Mouse (Mus musculus): Measurements from ENCODE around the gene Stab2. TPM values are rescaled to one million over a fixed set of nuclear protein-coding genes. Genes with fewer than 3 reads are reported as not detected.
A peak's percentile ranks its signal among the peaks of the same experiment; 100 is the strongest.

Gene Stab2
- 0.14 and 0.19 TPM in 2 replicates for polyA plus RNA-seq (2016; fragmentation: Nextera tagmentation; extraction: Ambion mirVana)

DNA sequence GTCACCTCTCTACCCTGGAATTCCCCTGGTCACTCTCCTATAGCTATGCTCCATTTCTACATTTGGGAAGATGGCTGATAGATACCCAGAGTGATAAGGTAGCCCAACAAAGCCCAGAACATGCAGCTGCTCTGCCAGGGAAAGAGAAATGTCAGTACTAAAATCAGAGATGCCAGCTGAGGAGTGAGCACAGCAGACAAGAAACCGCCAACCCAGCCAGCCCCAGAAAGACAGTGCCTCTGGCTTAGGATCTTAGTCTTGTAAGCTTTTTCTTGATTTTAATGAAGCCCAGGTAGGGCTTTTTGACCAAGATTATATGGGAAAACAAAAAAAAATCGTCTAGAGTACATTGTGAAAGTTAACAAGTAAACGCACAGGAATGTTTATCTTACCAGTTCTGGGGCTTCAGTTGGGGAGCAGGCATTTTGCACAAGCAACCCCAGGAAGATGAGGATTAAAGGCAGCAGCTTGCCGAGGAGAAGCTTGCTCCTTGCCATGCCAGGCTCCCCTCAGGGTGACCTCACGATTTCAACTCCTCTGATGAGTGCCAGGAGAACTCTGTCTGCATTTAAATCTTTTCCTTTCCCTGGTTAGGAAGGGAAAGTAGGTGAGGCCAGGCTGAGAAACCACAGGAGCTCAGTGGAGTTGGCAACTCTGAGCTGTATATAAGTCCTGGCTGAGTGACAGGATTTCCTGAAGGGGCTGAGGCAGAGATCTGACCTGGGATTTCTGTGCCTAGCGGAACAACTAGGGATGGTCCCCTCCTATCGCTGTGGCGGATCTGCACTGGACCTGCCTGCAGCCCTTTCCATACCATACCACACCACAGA is at the start of gene Stab2:
Gene Stab2 (minus strand): TSS at position 641 of the 830 bp plus-strand sequence.
- no peaks in the 10 kb centered on the region for H3K9me3 ChIP-seq (replicated peaks)
- 75% methylated on average over 8 of the region's 8 CpGs for WGBS
- no peaks in the 10 kb centered on the region for H3K4me1 ChIP-seq
- no peaks in the 10 kb centered on the region for H3K27me3 ChIP-seq (ENCODE audit: low read depth, poor library complexity, severe bottlenecking)
- no peak within 1 kb of the TSS for H3K4me3 ChIP-seq
- H3K27ac ChIP-seq (replicated peaks): no peak within 1 kb of the TSS
- H3K36me3 ChIP-seq: no peaks in the 10 kb centered on the region
- no peak for DNase-seq (ENCODE audit: low spot score)

DNA sequence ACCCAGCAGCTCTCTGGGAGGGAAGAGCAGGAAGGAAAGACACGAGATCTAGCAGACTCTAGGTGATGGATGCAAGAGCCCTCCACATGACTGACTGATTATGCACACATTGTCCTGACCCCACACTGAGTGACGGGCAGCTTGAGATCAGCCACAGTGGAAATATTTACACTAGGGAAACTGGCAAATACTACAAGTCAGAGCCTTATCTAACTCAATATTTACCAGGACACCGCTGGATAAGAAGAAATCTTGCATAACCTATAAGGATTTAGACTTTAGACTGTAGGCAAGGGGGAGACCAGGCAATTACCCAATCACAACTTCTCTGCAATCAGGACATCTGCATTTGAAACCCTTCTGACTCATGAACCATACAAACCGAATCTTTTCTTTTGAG is 43.9 kb upstream of the Stab2 start:
- no peak overlapping the region; the same call in 1 of the 2 replicates for H3K27ac ChIP-seq (replicated peaks)
- no peaks in the 10 kb centered on the region for H3K9me3 ChIP-seq (replicated peaks)
- no peaks in the 10 kb centered on the region for H3K36me3 ChIP-seq
- H3K27me3 ChIP-seq (ENCODE audit: low read depth, poor library complexity, severe bottlenecking): peaks cover 26% of the 10 kb centered on the region
- DNase-seq (ENCODE audit: low spot score): no peak
- 76% methylated on average over 4 of the region's 4 CpGs for WGBS
- H3K4me3 ChIP-seq: no peak overlapping the region
- H3K4me1 ChIP-seq: peaks cover 7% of the 10 kb centered on the region

DNA sequence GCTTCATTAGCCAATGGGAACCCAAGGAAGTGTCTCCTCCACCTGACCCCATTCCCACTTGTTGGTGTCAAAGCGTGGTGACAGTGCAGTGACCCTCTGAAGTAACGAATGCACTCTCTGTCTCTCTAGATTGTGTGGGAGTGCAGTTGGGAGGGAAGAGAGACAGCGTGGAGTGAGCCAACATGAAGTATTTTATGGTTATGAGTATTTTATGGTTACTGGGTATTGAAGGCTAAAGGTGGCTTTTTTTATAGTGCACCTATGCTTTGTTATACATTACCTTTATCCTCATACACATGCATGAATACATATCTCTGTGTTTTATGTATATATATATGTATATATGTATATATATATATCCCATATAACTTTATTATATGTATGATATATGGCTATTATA is 41.4 kb upstream of the Stab2 start:
- WGBS: 82% methylated on average over 3 of the region's 3 CpGs
- H3K27ac ChIP-seq (replicated peaks): no peak overlapping the region
- peaks cover 24% of the 10 kb centered on the region for H3K4me1 ChIP-seq
- no peaks in the 10 kb centered on the region for H3K36me3 ChIP-seq
- no peak for DNase-seq (ENCODE audit: low spot score)
- peaks cover 15% of the 10 kb centered on the region for H3K27me3 ChIP-seq (ENCODE audit: low read depth, poor library complexity, severe bottlenecking)
- H3K9me3 ChIP-seq (replicated peaks): no peaks in the 10 kb centered on the region
- H3K4me3 ChIP-seq: no peak overlapping the region

DNA sequence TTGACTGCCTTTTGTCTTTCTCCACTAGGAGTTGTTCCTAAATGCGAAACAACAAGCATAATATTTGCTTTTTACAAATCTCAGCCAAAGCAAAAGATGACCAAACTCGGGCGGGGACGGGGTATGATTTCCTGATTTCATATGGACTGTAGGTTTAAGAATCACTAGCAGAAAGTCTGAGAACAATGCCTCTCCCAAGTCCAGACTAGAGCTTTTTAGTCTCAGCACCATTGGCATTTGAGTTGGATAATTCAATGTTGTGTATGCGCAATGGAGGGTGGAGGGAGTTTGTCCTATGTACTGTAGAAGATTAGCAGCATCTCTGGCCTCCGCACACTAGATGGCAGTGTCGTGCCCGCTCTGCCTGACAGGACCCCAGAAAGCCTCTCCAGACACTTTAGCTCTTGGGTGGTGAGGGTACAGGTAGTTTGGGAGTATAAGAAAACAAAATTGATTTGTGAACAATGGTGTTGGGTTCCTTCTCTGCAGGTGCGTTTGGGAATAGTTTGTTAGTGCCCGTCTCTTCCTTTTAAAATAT is 39.2 kb upstream of the Stab2 start:
- Histone ChIP-seq H3K27ac (replicated peaks) (peak overlapping the region; percentile 81), H3K4me3 (no peak overlapping the region), H3K4me1 (peaks cover 24% of the 10 kb centered on the region), H3K27me3 (ENCODE audit: low read depth, poor library complexity, severe bottlenecking) (peaks cover 4% of the 10 kb centered on the region; the same call in 1 of the 2 replicates), H3K9me3 (replicated peaks) (no peaks in the 10 kb centered on the region), H3K36me3 (no peaks in the 10 kb centered on the region)
- 86% methylated on average over 10 of the region's 10 CpGs for WGBS
- peak; percentile 30 for DNase-seq (ENCODE audit: low spot score)

DNA sequence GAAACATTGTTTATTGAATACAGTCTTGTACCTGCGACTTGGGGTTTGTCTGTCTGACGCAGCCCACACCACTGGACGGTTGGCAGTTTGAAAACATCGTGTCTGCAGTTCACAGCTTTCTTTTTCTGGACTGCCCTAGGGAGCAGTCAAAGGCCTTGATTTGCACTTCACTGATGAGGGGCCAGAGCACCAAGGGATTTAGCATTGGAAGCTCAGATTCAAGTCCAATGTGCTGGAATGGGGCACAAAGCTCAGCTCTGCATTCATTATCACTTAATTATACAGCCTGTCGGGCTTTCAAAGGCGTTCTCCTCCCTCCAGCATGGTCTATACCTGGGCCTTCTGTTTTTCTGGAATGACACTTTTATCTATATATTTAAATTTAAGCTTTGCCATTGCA is 38.6 kb upstream of the Stab2 start:
- H3K9me3 ChIP-seq (replicated peaks): no peaks in the 10 kb centered on the region
- H3K4me3 ChIP-seq: no peak overlapping the region
- H3K4me1 ChIP-seq: peaks cover 24% of the 10 kb centered on the region
- H3K27ac ChIP-seq (replicated peaks): peak overlapping the region; percentile 81
- WGBS: 25% methylated on average over 6 of the region's 6 CpGs
- peaks cover 4% of the 10 kb centered on the region; the same call in 1 of the 2 replicates for H3K27me3 ChIP-seq (ENCODE audit: low read depth, poor library complexity, severe bottlenecking)
- H3K36me3 ChIP-seq: no peaks in the 10 kb centered on the region
- peak; percentile 44 for DNase-seq (ENCODE audit: low spot score)

GRCm38 (mm10) chr10:87045273-87045672 is 37.4 kb upstream of the Stab2 start:
- WGBS: 75% methylated on average over 3 of the region's 3 CpGs
- Histone ChIP-seq H3K27ac (replicated peaks) (peak overlapping the region; percentile 81), H3K4me1 (peaks cover 28% of the 10 kb centered on the region), H3K9me3 (replicated peaks) (no peaks in the 10 kb centered on the region), H3K36me3 (no peaks in the 10 kb centered on the region), H3K4me3 (no peak overlapping the region), H3K27me3 (ENCODE audit: low read depth, poor library complexity, severe bottlenecking) (peaks cover 4% of the 10 kb centered on the region; the same call in 1 of the 2 replicates)
- DNase-seq (ENCODE audit: low spot score): no peak

- WGBS: 82% methylated on average over 7 of the region's 7 CpGs
- H3K4me3 ChIP-seq: no peak overlapping the region
- DNase-seq (ENCODE audit: low spot score): no peak
- H3K27me3 ChIP-seq (ENCODE audit: low read depth, poor library complexity, severe bottlenecking): peaks cover 4% of the 10 kb centered on the region
- H3K36me3 ChIP-seq: no peaks in the 10 kb centered on the region
- peaks cover 38% of the 10 kb centered on the region for H3K4me1 ChIP-seq
- H3K9me3 ChIP-seq (replicated peaks): no peaks in the 10 kb centered on the region
- no peak overlapping the region; the same call in 1 of the 2 replicates for H3K27ac ChIP-seq (replicated peaks)
Observed at GRCm38 (mm10) chr10:87041265-87041664, 33.4 kb upstream of the Stab2 start.

DNA sequence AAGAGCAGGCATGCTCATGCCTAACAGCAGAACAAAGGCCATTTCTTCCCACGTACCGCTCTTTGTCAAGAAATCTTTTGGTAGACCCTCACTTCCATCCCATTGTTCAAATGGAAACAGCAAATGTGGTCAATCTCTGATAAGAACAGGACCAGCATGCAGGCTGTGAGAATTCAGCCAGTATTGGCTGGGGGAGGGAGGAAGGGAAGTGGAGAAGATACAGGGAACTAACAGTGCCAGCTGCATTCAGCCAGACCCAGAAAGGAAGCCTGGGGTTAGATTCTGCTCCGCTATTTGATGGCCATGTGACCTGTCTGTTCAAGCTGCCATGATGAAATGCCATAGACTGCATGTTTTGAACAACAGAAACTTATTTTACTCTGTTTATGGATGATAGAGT is 32.0 kb upstream of the Stab2 start:
- H3K4me1 ChIP-seq: peaks cover 37% of the 10 kb centered on the region
- 85% methylated on average over 3 of the region's 3 CpGs for WGBS
- H3K9me3 ChIP-seq (replicated peaks): no peaks in the 10 kb centered on the region
- DNase-seq (ENCODE audit: low spot score): no peak
- peaks cover 4% of the 10 kb centered on the region for H3K27me3 ChIP-seq (ENCODE audit: low read depth, poor library complexity, severe bottlenecking)
- no peak overlapping the region for H3K4me3 ChIP-seq
- no peak overlapping the region for H3K27ac ChIP-seq (replicated peaks)
- no peaks in the 10 kb centered on the region for H3K36me3 ChIP-seq

GRCm38 (mm10) chr10:87039340-87039739 is 31.5 kb upstream of the Stab2 start:
- 85% methylated on average over 6 of the region's 6 CpGs for WGBS
- H3K27me3 ChIP-seq (ENCODE audit: low read depth, poor library complexity, severe bottlenecking): peaks cover 4% of the 10 kb centered on the region
- H3K4me3 ChIP-seq: no peak overlapping the region
- no peak for DNase-seq (ENCODE audit: low spot score)
- no peak overlapping the region for H3K27ac ChIP-seq (replicated peaks)
- H3K4me1 ChIP-seq: peaks cover 37% of the 10 kb centered on the region
- H3K9me3 ChIP-seq (replicated peaks): no peaks in the 10 kb centered on the region
- no peaks in the 10 kb centered on the region for H3K36me3 ChIP-seq

GRCm38 (mm10) chr10:87037062-87037461 is 29.2 kb upstream of the Stab2 start:
- no peak for DNase-seq (ENCODE audit: low spot score)
- Histone ChIP-seq H3K4me1 (peaks cover 37% of the 10 kb centered on the region), H3K4me3 (no peak overlapping the region), H3K9me3 (replicated peaks) (no peaks in the 10 kb centered on the region), H3K27ac (replicated peaks) (peak overlapping the region; percentile 64), H3K36me3 (no peaks in the 10 kb centered on the region), H3K27me3 (ENCODE audit: low read depth, poor library complexity, severe bottlenecking) (peaks cover 4% of the 10 kb centered on the region)
- WGBS: 40% methylated on average over 5 of the region's 5 CpGs

DNA sequence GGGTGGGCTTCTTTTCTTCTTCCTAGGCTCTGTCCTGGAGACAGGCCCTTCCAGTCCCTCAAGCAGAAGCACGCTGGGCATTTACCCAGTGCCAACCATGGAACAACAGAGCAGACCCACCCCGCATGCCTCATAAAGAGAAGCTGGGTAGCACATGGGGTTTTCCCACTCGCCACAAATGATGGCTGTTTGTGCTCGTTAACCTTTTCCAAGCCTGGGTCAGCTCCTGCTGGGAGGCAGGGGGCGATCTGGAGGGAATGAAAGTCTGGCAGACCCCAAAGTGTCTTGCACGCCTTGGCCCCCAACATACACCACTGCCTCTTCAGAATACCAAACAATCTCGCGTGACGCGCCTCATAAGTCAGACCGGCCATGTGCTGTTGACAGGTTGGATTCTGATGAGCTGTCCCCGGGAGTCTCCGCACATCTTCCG is 28.5 kb upstream of the Stab2 start:
- Histone ChIP-seq H3K27me3 (ENCODE audit: low read depth, poor library complexity, severe bottlenecking) (peaks cover 4% of the 10 kb centered on the region), H3K4me1 (peaks cover 35% of the 10 kb centered on the region), H3K27ac (replicated peaks) (peak overlapping the region; percentile 64), H3K36me3 (no peaks in the 10 kb centered on the region), H3K4me3 (no peak overlapping the region), H3K9me3 (replicated peaks) (no peaks in the 10 kb centered on the region)
- WGBS: 55% methylated on average over 14 of the region's 14 CpGs
- DNase-seq (ENCODE audit: low spot score): no peak

DNA sequence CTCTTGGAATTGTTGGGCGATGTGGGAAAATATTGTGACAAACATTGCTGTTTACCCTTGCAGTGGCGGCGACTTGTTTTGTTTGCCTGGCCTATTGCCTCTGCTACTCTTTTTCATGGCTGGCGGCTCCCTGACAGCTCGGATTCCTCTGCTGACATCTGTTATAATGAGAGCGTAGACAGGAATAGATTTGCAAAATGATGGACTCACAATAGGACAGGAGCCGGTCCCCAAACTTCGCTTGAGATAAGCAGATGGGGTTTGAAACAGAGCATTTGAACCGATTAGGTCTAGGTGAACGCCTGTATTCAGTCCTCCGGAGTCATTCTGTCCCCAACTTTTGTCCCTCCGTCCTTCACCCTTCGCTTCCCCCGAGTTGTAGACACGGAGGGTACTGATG is 28.0 kb upstream of the Stab2 start:
- WGBS: 56% methylated on average over 15 of the region's 15 CpGs
- Histone ChIP-seq H3K36me3 (no peaks in the 10 kb centered on the region), H3K4me3 (no peak overlapping the region), H3K27ac (replicated peaks) (peak overlapping the region; percentile 64), H3K27me3 (ENCODE audit: low read depth, poor library complexity, severe bottlenecking) (peaks cover 4% of the 10 kb centered on the region), H3K4me1 (peaks cover 32% of the 10 kb centered on the region), H3K9me3 (replicated peaks) (no peaks in the 10 kb centered on the region)
- DNase-seq (ENCODE audit: low spot score): no peak

DNA sequence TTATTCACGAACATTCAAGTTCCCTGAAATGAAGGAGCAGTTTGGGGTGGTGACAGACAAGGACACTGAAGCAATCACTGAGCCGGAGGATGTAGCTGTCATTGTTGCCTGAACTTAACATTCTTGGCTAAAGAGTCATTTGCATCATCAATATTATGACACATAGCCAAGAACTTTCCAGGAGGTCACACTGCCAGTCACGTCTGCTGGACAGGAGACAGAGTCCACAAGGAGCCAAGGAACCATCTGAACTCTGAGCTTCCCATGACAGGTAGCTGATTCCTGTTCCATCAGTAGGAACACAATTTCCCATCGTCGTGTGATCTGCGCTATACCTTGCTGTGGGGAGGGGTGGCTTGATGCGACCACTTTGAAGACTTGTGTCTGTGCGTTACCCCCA is 24.9 kb upstream of the Stab2 start:
- no peak overlapping the region for H3K4me3 ChIP-seq
- H3K27ac ChIP-seq (replicated peaks): no peak overlapping the region
- no peaks in the 10 kb centered on the region for H3K36me3 ChIP-seq
- no peaks in the 10 kb centered on the region for H3K9me3 ChIP-seq (replicated peaks)
- H3K27me3 ChIP-seq (ENCODE audit: low read depth, poor library complexity, severe bottlenecking): peaks cover under 1% of the 10 kb centered on the region
- WGBS: 91% methylated on average over 8 of the region's 8 CpGs
- no peak for DNase-seq (ENCODE audit: low spot score)
- peaks cover 29% of the 10 kb centered on the region for H3K4me1 ChIP-seq
